Mouse (Mus musculus): ENCODE data around the gene Mroh2b. TPM values are rescaled to one million over a fixed set of nuclear protein-coding genes. Genes with fewer than 3 reads are reported as not detected.
A peak's percentile ranks its signal among the peaks of the same experiment; 100 is the strongest.

Gene Mroh2b
- not detected in 2 replicates for polyA plus RNA-seq (2016; fragmentation: Nextera tagmentation; extraction: Ambion mirVana)

DNA sequence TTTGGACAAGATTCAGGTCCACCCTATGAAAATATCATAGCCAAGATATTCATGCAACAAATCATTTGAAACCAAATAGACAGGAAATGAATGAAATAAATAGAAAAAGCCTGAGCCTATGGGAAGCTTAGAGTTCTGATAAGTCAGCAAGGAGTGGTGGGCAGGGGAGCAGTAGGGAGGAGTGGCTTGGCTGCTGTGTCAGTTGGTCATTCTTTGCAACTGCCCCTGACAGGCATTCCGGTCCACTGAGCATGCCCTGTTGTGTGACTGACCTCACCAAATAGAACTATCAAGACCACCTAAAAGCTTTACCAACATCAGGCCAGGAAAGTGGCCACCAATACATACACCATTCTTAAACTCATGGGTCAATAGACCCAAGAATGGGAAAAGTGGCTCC lies at the start of gene Mroh2b:
Mroh2b (plus strand) TSS at position 301 of the 400 bp plus-strand sequence.
- no peak for ATAC-seq (ENCODE audit: low FRiP score)
- Histone ChIP-seq H3K4me3 (no peak within 1 kb of the TSS), H3K4me1 (no peaks in the 10 kb centered on the region), H3K36me3 (no peaks in the 10 kb centered on the region), H3K9ac (no peak within 1 kb of the TSS), H3K27ac (no peak within 1 kb of the TSS), H3K27me3 (no peaks in the 10 kb centered on the region), H3K9me3 (replicated peaks) (no peaks in the 10 kb centered on the region), H3K4me2 (replicated peaks) (no peak within 1 kb of the TSS)
- 88% methylated on average over 1 of the region's 1 CpGs for WGBS

DNA sequence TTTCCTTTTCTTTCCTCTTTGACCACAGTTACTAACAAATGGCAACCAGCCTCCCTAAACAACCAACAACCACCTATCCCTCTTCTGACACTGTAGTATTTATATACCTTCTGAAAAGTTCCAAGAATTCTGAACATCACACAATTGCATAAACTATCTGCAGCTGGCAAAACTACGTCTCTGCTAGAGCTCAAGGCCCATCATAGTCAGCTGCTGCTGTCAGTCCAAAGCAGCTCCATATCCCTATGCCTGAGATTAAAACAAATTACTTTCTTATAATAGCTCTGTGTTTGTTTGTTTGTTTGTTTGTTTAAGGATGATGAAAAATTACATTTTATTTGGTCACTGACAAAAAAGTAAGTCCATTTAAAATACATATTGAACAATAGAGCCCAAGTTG lies 48.5 kb upstream of the Mroh2b start:
- Histone ChIP-seq H3K4me1 (no peaks in the 10 kb centered on the region), H3K9me3 (replicated peaks) (no peaks in the 10 kb centered on the region), H3K27ac (no peak overlapping the region), H3K4me2 (replicated peaks) (no peak overlapping the region), H3K36me3 (no peaks in the 10 kb centered on the region), H3K9ac (no peak overlapping the region), H3K4me3 (no peak overlapping the region), H3K27me3 (no peaks in the 10 kb centered on the region)
- no peak for ATAC-seq (ENCODE audit: low FRiP score)
- 92% methylated on average over 1 of the region's 1 CpGs for WGBS

DNA sequence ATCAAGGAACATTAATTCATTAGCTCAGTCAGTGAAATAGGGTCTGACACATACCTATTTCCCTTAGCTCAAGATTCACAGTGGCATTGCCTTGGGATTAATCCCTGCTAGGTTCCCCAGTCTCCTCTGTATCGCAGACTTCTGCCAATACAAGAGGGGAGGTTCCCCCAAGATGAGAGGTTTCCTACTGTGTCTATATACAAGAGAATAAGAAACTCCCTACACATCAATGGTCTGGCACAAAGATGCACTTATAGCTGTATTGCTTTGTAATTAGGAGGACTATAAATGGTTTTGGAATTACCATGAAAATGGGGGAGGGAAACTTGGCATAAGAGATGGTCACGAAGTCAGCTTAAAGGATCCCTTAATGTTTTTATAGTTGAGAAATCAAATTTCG lies 3.6 kb upstream of the Mroh2b start:
- no peak overlapping the region for H3K4me2 ChIP-seq (replicated peaks)
- H3K9me3 ChIP-seq (replicated peaks) = no peaks in the 10 kb centered on the region
- H3K4me3 ChIP-seq = no peak overlapping the region
- H3K36me3 ChIP-seq = no peaks in the 10 kb centered on the region
- 41% methylated on average over 3 of the region's 3 CpGs for WGBS
- no peak overlapping the region for H3K27ac ChIP-seq
- H3K4me1 ChIP-seq = no peaks in the 10 kb centered on the region
- no peaks in the 10 kb centered on the region for H3K27me3 ChIP-seq
- H3K9ac ChIP-seq = no peak overlapping the region
- no peak for ATAC-seq (ENCODE audit: low FRiP score)

DNA sequence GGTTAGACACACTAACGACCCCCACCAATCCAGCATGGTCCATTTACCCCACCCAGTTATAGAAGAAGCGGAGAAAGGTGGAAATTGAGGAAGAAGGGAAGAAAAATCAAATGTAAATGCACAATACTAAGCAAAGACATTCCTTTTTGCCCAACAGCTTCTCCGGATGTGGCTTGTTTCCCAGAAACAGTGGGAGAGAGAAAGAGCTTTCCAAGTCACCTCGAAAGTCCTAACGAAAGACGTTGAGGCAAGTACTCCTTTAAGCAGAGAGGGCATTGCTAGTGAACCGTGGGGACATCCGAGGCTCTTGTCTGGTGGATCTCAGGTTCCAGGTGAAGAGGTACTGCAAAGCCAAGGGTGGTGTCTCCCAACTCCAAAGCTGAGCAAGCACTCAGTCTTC lies 36.2 kb downstream of the Mroh2b start:
- Histone ChIP-seq H3K27ac (no peak overlapping the region), H3K27me3 (no peaks in the 10 kb centered on the region), H3K4me1 (no peaks in the 10 kb centered on the region), H3K36me3 (no peaks in the 10 kb centered on the region), H3K9ac (no peak overlapping the region), H3K4me2 (replicated peaks) (no peak overlapping the region), H3K4me3 (no peak overlapping the region), H3K9me3 (replicated peaks) (no peaks in the 10 kb centered on the region)
- 90% methylated on average over 8 of the region's 8 CpGs for WGBS
- ATAC-seq (ENCODE audit: low FRiP score) = no peak

DNA sequence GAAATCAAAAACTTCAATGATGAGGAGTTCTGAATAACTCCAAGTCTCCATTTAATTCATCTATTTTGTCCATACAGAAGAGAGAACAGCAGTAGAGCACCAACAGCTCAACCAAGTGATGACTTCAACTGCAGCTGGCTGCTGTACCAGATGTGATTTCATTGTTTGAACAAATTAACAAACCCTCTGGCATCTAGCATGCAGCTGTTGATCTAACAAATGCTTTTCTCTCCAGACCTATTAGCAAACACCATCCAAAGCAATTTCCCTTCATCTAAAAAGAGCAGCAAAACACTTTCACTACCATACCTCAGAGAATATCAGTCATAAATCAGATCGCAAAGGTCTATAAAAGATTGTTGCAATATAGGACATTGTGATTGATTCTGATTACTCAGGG lies 74.8 kb downstream of the Mroh2b start:
- H3K4me1 ChIP-seq = no peaks in the 10 kb centered on the region
- H3K9me3 ChIP-seq (replicated peaks) = no peaks in the 10 kb centered on the region
- H3K4me2 ChIP-seq (replicated peaks) = no peak overlapping the region
- 98% methylated on average over 1 of the region's 1 CpGs for WGBS
- H3K36me3 ChIP-seq = no peaks in the 10 kb centered on the region
- H3K4me3 ChIP-seq = no peak overlapping the region
- ATAC-seq (ENCODE audit: low FRiP score) = no peak
- no peak overlapping the region for H3K9ac ChIP-seq
- no peak overlapping the region for H3K27ac ChIP-seq
- no peaks in the 10 kb centered on the region for H3K27me3 ChIP-seq

DNA sequence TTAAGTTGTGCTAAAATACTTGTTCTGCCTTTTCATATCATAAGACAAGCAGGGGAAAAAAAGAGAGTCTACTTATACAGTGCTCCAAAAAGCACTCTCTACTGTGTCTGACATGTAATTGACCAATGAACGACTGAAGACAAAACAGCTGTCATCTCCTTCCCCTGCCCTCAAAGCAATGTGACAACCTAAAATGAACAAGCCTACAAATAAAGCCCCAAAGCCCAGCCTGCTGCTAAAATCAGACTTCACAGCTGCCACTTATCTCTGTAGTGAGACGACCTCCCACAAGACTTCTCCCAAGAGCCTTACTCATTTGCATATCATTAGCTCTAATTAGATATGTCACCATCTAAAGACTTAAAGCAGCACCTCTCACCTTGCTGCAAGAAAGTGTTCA lies 104.4 kb downstream of the Mroh2b start:
- Histone ChIP-seq H3K36me3 (no peaks in the 10 kb centered on the region), H3K4me1 (no peaks in the 10 kb centered on the region), H3K4me3 (no peak overlapping the region), H3K27me3 (no peaks in the 10 kb centered on the region), H3K4me2 (replicated peaks) (no peak overlapping the region), H3K9me3 (replicated peaks) (no peaks in the 10 kb centered on the region), H3K9ac (no peak overlapping the region), H3K27ac (no peak overlapping the region)
- ATAC-seq (ENCODE audit: low FRiP score) = peak; percentile 48
- WGBS = 30% methylated on average over 2 of the region's 2 CpGs

DNA sequence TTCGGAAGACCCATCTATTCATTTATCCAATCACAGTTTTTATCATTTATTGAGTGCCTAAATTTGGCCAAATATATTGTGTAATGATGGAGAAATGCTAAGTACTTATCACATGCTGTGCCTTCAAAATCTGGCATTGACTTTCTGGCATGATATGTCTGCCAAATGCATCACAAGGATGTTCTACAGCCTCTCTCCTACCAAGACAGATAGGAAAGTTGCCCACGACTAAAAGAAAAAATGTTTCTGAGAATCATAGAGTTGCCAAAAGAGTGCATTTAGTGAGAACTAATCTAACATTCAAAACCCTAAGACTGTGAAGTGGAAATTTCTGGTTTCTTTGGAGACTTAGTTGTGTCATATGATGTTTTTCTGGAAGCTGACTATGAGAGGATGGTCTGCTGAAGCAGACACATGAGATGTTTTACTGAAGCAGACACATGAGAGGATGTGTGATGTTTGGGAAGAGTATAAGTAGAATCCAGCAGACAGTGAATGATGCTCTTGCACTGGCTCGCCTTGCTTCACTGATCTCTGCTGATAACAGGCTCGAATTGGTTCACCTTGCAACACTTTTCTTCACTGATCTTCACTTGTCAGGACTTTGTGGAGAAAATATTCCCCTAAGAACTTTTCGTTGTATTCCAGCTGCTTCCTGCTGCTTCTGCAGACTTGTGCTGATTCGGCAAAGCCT lies 105.1 kb downstream of the Mroh2b start:
- Histone ChIP-seq H3K4me3 (no peak overlapping the region), H3K4me2 (replicated peaks) (no peak overlapping the region), H3K27me3 (no peaks in the 10 kb centered on the region), H3K4me1 (no peaks in the 10 kb centered on the region), H3K27ac (no peak overlapping the region), H3K9ac (no peak overlapping the region), H3K36me3 (no peaks in the 10 kb centered on the region), H3K9me3 (replicated peaks) (no peaks in the 10 kb centered on the region)
- WGBS = 87% methylated on average over 6 of the region's 6 CpGs
- ATAC-seq (ENCODE audit: low FRiP score) = no peak

DNA sequence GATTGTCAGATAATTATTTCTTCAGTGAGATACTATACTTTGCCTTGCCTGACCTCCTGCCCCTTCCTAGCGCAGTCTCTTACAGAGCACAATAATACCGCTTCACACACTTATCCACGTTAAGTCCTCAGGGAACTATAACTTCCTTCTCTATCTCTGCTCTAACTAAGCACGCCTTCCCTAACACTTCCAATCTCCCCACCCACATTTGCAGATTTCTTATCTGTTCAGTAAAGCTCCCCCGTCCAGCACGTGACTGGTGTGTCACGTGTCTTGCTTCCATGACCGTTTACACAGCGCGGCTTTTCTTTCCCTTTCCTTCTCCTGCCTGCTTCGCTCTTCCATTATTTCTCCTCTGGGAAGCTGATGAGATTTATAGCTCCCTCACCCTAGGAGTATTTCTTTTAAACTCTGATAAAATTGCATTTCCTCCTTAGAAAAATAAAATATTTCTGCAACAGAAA lies 111.1 kb downstream of the Mroh2b start:
- 81% methylated on average over 11 of the region's 11 CpGs for WGBS
- Histone ChIP-seq H3K4me1 (no peaks in the 10 kb centered on the region), H3K4me3 (no peak overlapping the region), H3K9ac (no peak overlapping the region), H3K27me3 (no peaks in the 10 kb centered on the region), H3K4me2 (replicated peaks) (no peak overlapping the region), H3K9me3 (replicated peaks) (no peaks in the 10 kb centered on the region), H3K36me3 (no peaks in the 10 kb centered on the region), H3K27ac (no peak overlapping the region)
- ATAC-seq (ENCODE audit: low FRiP score) = no peak

Other genes with a start within 250 kb of the Mroh2b start
- not detected in 2 replicates for gene C6, start 171.6 kb upstream of the Mroh2b start, polyA plus RNA-seq (2016; fragmentation: Nextera tagmentation; extraction: Ambion mirVana)
- gene C7, start 165.0 kb downstream of the Mroh2b start, polyA plus RNA-seq (2016; fragmentation: Nextera tagmentation; extraction: Ambion mirVana) = not detected in 2 replicates
- gene Card6, start 209.8 kb downstream of the Mroh2b start, polyA plus RNA-seq (2016; fragmentation: Nextera tagmentation; extraction: Ambion mirVana) = 1.2 and 2.2 TPM in 2 replicates
- 384 and 473 TPM in 2 replicates for gene Rpl37, start 217.9 kb downstream of the Mroh2b start, polyA plus RNA-seq (2016; fragmentation: Nextera tagmentation; extraction: Ambion mirVana)
- 17.0 and 18.1 TPM in 2 replicates for gene Prkaa1, start 245.1 kb downstream of the Mroh2b start, polyA plus RNA-seq (2016; fragmentation: Nextera tagmentation; extraction: Ambion mirVana)

Data from hindbrain, embryonic 12.5 days (tissue).